Mouse (Mus musculus) spleen, adult 12 weeks (tissue): Measurements from ENCODE around the gene Art2b.
A peak's percentile ranks its signal among the peaks of the same experiment; 100 is the strongest.
"Not testable (repeated sequence)": the region's sequence is repeated elsewhere in the genome, so short reads cannot be mapped to it uniquely, and the experiment has no call there.

Experiments
- DNase-seq: peaks from one replicate; pipeline ENCODE4 v3.0.0; 2022; ENCODE audit warnings: low spot score

Art2b gene

GRCm38 (mm10) chr7:101585408-101585807 lies at the start of gene Art2b:
Art2b (minus strand) TSS chr7:101585600.
- no peak for DNase-seq

DNA sequence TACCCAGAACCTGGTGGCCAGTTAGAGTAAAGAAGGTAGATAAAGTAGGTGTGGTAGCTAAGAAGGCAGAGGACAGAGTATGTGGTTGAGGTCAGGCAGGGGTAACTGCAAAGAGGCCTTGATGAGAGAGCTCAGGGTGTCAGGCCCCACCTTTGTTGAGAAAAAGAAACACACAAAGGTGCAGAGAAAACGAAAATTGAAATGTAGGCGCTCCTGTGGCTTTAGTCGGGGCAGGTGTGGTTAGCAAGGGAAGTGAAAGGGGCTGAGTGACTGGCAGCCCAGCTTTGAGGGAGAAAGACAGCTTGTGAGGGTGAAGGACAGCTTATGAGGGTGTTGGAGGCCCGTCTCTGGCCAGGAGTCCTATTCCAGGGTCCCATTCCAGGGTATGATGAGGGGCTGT lies 49.1 kb upstream of the Art2b start:
- DNase-seq: no peak

DNA sequence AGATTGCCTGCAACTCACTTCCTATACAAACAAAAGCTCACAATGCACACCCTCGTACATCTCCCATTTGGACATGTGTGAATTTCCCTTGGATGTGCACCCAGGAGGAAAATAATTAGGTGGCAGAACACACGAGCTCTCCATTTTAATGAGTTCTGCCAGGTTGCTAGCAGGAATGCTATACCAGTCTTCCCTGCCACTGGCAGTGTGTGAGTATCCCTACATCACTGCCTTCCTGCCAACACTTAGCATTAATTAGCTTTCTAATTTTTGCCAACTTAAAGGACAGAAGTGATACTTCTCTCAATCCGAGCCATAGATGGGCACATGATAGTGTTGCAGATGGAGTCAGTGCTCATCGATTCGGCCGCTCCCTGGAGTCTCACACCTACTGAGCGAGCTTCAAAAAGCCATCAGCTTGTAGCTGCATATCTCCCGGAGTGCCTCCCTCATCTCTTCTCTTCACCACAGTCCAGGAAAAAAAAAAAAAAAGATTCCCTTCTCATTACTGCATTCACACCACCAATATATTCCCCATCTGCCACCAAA lies 48.3 kb upstream of the Art2b start:
- DNase-seq: no peak

DNA sequence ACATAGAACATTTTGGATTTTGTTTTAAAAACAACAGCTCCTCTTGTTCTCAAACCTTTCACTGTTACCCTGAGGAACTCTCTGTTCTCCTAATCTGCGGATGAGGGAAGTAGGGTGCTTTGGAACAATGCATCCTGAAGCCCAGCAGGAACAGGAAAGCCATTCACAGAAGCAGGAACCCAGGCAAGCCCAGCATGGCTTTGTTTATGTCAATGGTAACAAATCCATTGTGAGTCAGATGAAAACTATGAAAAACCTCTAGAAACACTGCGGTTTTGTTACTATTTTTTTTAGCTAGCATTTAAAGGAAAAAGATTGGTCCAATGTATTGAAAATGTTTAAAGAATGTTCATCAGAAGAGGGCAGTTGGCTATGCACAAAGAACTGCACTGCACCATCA lies 43.1 kb upstream of the Art2b start:
- DNase-seq: no peak

DNA sequence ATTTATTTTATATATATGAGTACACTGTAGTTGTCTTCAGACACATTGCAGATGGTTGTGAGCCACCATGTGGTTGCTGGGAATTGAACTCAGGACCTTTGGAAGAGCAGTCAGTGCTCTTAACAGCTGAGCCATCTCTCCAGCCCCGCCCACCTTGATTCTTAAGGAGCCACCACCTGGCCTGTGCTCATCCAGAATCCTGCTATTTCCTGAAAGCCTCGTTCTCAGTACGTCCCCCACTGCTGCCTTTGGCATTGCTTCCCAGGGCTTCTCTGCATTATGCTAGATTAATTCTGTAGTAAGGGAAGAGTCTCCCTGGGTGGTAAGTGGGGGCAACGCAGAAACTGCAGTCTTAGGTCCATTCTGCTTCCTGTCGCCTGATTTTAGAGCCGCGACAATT lies 41.8 kb upstream of the Art2b start:
- DNase-seq: not testable (repeated sequence)

DNA sequence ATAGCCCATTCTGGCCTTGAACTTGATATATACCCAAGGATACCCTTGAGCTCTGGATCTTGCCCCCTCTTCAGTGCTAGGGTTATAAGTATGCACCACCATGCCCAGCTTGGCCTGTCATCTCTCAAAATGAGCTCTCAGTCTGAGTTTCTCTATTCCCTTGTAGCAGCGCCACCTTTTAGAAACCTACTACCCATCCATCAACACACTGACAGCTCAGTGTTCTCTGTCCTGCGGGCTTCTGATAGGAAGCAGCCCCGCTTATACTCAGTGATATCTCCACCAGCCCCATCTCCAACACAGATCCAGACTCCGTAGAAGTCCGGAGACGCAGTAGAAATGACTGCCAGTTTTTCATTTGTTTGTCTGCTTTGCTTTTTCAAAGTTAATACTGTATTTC lies 38.9 kb upstream of the Art2b start:
- no peak for DNase-seq

DNA sequence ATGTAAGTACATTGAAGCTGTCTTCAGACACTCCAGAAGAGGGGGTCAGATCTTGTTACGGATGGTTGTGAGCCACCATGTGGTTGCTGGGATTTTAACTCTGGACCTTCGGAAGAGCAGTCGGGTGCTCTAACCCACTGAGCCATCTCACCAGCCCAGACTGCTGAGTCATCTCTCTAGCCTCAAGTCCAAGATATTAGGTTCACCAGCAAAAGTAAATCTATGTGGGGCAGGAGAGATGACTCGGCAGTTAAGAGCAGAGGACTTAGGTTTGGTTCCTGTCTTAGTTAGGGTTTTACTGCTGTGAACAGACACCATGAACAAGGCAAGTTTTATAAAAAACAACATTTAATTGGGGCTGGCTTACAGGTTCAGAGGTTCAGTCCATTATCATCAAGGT lies 36.5 kb upstream of the Art2b start:
- not testable (repeated sequence) for DNase-seq

DNA sequence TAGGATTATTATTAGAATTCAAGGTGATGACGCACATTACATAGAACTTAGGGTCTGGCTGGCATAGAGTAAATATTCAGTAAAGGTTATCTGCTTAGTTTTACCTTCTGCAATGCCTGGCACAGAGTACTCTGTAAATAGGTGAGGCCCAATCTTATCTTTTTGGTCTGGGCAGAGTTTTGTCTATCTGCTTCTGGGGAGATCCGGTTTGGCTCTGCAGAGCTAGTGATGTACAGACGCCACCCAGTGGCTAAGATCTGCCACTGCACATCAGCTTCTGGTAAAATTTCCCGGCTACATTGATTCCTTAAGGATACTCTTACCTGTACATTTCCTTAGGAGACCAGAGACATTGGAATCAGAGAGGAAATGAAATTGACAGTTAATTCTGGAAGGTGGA lies 35.0 kb upstream of the Art2b start:
- no peak for DNase-seq

DNA sequence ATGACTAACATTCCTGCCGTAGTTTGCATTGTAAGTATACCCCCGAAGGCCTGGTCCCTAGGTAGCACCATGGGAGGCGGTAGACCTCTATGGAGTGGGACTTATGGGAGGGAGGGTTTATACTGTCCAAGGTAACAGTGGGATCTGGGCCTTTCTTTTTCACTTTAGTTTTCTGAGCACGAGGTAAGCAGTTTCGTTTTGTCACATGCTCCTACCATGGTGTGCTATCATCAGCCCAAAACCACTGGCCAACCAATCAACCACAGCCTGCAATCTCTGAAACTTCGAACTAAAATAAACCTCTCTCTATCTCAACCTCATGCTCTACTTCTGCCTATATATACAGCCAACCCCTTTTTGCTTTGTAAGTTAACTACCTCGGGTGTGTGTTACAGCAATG lies 32.9 kb upstream of the Art2b start:
- no peak for DNase-seq

GRCm38 (mm10) chr7:101617438-101618165 lies 32.2 kb upstream of the Art2b start:
- no peak for DNase-seq

DNA sequence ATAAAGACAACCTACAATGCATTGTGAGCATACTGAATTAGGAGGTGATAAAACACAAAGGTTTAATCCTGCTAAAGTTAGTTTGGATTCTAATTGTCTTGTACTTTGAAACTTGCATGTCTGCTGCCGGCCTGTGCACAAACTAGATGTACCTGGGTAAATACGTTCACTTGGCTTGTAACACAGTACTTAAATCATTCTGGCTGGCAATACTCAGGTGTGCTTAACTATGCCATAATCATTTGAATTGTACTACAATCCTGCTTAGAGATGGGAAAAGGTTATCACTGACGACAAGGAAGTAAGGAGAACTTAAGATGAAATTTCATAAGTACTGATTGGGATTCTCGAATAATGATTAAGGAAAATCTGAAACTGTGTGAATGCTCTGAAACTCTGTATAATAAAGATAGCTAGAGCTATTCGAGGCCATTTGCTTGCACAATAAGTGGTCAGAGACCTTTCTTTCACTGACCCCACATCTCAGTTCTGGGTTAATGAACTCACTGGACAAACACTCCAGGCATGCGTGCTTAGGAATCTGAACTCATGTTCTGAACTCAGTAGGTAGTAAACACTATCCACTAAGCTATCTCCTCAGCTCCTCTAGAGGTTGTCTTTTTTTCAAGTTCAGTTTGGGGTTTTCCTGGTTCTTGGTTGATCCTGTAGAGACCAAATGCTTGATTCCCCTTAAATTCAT lies 30.9 kb upstream of the Art2b start:
- DNase-seq: no peak

- no peak for DNase-seq
Observed at GRCm38 (mm10) chr7:101615406-101615805, 30.0 kb upstream of the Art2b start.

DNA sequence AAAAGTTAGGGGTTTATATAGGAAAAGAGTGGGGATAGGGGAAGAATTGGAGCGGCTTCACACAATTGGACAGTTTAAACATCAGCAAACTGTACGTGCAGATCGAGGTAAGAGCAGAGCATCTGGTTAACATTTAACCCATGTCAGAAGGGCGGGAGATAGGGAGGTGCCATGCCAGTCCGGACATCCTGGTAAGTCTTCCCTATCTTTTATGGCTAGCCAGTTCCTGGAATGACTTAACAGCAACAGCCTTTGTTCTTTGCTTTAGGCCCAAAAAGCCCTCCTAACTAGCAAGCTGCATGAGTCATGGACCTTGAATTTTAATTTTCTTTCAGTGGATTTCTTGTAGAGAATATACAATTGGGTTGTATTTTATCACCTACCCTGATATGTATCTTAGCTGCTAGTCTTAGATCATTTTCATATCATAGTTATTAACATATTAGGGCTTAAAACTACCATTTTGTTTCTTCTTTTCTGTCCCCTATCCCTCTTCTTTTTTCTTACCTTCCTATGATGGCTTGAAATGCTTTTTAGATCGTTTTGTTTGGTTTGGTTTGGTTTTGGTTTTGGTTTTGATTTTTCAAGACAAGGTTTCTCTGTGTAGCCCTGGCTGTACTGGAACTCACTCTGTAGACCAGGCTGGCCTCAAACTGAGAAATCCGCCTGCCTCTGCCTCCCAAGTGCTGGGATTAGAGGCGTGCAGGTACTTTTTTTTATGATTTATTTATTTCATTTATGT lies 27.6 kb upstream of the Art2b start:
- DNase-seq: not testable (repeated sequence)

GRCm38 (mm10) chr7:101607845-101608244 lies 22.4 kb upstream of the Art2b start:
- DNase-seq: no peak

GRCm38 (mm10) chr7:101600406-101600805 lies 15.0 kb upstream of the Art2b start:
- no peak for DNase-seq

DNA sequence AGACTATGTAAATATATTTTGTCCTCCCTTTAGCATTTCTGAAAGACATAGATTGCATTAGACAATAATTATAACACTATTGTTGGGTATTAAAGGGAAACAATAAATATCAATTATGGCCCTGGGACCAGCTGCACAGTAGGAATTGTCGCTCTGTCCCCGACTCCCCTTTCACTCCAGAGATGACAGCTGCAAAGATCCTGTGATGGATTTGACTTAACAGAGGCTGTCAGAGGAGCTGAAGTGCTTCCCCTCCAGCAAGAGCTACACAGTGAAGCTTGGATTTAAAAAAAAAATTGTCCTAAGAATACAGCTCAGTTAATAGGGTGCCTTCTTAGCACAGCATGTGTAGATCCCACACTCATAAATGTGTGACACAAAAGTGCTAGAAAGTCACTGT lies 13.1 kb upstream of the Art2b start:
- no peak for DNase-seq

- no peak for DNase-seq
Observed at GRCm38 (mm10) chr7:101594969-101595368, 9.6 kb upstream of the Art2b start.

- not testable (repeated sequence) for DNase-seq
Observed at GRCm38 (mm10) chr7:101584271-101584670, 1.1 kb downstream of the Art2b start.

DNA sequence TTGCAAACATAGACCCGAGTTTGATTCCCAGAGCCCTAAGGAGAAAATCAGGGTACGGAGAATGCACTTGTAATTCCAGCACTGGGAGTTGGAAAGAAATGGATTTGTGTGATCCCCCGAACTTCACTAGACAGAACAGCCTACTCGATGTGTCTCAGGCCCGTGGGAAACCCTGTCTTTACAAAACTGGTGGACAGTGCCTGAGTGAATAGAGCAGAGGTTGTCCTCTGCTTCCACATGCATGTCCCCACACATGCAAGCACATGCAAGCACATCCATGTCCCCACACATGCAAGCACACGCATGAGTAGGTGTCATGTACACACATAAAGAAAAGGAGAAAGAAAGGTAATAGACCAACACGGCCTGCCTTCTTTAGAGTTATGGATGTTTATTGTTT lies 3.4 kb downstream of the Art2b start:
- no peak for DNase-seq

- DNase-seq: peak; percentile 35
Observed at GRCm38 (mm10) chr7:101580863-101581262, 4.5 kb downstream of the Art2b start.

DNA sequence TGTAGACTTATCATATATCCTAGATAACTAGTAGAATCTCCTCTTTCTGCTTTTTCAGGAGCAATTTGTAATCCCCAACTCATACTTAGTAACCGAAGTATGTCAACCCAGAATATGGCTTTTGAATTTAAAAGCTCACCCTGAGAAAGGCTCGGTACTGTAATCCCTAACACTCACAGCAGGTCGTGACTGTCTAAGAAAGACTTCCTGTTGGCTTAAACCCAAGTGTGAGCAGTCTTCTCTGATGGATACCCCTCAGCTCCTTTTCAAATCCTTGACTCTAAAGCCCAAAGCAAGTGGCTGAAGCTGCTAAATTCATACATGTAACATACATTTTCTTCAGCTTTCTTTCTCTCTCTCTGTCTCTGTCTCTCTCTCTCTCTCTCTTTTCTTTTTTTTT lies 11.0 kb downstream of the Art2b start:
- no peak for DNase-seq

- DNase-seq: not testable (repeated sequence)
Observed at GRCm38 (mm10) chr7:101573636-101574035, 11.8 kb downstream of the Art2b start.

DNA sequence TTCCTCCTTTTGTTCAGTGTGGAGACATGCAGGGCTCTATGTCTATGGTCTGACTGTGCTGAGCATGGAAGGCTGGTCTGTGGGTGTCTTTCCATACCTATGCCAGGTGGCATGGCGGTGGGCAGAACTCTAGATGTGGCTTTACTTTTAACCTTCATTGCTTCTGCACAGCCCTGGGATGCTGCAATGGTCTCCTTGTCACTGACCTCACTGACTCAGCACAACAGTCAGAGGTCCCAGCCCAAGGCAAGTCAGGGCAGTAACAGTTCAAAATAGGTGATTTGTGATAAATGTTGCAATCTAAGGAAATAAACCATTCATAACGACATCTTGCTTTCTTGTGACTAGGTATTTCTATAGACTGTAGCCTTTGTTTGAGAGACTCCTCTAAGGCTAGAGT lies 21.3 kb downstream of the Art2b start:
- no peak for DNase-seq
